Mouse (Mus musculus) mesoderm, embryonic 11.5 days (tissue): ENCODE measurements at regions not wholly inside any gene's neighbourhood (a gene's known extent, or its start where the extent isn't known, plus 50 kb on each side); places are given as distances from the start of the nearest gene placed in this dataset.
A peak's percentile ranks its signal among the peaks of the same experiment; 100 is the strongest.

Experiments used
- DNase-seq: peaks from one replicate; pipeline ENCODE4 v3.0.0-alpha.2; 2012; ENCODE audit warnings: low read depth, low spot score

DNA sequence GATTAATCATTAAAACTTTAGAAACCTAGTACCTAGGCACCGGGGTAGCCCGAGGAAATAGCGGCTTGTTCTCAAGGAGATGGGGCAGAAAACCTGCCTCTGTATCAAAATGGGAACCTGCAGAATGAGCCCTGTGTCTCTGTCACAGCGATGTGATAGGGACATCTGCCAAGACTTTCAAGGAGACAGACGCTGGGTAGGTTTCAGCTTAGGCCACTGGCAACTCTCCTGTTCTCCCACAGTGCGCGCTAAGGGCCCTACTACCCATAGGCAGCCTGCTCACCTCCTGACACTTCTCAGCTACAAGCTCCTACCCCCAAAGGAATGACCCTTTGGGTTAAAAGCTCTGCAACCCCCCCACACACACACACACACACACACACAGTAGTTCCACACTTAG is 396.4 kb downstream of the Sox9 start:
- DNase-seq = no peak

DNA sequence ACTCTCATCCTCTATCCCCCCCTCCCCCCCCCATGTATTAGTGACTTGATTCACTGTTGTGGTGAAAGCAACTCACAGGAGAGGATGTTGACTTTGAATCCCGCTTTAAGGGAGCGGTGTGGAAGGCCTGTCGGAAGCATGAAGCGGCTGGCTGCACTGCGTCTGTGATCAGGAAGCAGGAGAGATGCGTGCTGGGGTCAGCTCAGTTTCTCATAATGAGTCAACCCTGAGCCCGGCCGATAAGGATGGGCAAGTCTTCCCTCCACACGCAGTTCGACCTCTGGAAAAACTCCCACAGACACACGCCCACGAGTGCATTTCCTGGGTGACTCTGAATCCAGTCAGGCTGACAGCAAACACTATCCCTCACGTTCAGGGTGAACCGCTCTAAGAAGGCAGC is 398.0 kb downstream of the Sox9 start:
- DNase-seq = no peak

DNA sequence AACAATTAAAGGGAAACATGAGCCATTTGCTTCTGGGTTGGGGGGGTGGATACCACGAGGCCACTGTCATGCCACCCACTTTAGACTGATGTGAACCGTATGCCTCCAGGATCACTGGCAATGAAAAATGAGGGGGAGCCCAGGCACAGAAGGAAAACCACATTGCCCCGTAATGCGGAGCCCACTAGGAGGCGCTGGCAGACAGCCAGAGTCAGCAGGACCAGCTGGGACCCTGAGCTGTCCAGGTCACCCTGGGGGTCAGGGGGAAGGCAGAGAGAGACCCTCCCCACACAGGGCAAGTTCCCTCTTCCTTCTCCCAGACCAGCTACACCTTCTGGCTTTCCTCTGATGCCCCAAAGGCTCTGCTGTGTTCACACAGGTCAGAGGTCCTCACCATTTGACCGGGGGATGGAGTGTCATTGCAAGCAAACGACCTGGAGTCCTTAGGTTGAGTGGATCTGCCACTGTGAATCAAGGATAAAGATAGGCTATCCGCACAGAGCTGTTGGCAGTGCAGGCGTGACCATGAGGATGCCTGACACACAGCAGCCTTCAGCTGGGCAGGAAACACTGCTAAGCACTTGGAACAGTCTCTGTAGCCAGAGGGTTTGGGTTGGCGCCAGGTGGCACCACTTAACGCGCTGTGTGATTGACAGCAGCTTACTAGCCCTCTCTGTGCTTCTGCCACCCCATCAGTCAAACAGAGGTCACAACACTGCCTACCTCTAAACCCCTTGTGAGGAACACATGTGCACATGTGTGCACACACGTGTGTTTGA is 400.2 kb downstream of the Sox9 start:
- DNase-seq = peak; percentile 27

DNA sequence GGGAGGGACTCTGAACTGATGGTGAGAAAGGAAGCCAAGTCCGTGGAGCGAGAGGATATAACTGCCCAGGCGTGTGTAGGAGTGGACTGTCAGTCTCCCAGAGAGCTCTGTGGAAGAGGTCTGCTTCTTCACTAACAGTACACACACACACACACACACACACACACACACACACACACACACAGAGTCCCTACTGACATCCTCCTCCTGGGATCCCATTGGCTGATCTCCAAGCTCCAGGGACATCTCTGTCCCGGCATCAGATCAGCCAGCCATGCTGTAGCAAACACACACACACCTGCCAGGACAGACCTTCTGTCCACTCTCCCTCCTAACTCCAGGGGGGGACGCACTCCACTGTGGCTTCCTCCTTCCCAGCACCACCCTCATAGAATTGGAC is 401.5 kb downstream of the Sox9 start:
- DNase-seq = no peak

DNA sequence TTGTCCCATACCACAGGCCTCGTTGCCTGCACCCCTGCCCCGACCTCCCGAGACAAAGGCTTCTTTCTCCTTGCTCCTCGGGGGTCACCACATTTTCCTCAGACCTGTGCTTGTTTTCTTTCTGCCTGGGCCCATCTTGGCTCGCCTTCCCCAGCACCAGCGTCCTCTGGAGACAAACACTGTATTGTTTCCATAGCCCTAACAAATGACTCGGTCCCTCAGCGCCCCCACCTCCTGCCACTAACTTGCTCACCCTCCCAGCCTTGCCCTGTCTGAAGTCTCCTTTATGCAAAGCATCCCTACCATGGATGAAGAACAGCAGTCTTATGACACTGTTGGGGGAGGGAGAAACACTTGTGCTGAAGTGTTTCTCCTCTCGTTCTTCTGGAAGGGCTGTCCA is 402.1 kb downstream of the Sox9 start:
- DNase-seq = peak; percentile 71

DNA sequence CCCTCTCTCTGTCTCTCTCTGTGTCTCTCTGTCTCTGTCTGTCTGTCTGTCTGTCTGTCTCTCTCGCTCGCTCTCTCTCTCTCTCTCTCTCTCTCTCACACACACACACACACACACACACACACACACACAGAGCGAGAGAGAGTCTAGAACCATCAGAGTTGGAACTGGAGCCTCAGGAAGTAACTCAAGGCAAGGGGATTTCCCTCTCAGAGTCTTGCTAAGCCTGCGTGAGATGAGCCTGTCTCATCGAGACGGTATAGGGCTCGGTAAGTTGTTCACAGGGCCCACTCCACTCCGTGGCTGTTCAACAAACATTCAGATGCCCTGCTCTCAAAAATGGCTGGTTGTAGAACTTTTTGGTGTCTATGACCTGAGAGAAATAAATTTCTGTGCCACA is 405.4 kb downstream of the Sox9 start:
- no peak for DNase-seq

DNA sequence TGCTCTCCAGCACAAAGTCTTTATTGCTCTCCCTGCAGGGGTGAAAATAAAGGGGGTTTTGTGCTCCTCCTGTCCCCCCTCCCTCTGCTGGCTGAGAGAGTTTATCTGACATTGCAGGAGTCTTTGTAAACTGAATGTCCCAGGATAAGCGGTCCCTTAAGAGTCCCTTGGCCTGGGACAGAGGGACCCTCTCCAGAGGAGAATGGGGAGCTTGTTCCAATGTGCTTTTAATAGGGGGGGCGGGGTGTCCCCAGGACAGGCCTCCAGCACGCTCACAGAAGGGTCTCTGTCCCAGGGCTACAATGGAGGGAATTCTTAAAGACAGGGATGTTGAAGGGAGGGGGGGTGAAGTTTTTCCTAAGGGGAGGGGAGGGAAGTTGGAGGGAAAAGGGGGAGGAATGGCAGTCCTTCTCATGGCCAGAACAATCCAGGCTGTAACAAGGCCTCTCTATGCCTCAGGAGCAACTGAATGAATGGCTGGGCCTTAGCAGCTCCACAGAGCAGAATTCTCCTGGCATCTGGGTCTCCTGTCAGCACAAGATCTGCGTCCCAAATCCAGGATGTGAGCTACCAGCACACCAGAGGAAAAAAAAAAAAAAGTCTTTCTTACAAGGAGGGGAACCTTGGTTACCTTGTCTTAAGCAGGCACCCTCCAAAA is 406.4 kb downstream of the Sox9 start:
- DNase-seq = peak; percentile 80

DNA sequence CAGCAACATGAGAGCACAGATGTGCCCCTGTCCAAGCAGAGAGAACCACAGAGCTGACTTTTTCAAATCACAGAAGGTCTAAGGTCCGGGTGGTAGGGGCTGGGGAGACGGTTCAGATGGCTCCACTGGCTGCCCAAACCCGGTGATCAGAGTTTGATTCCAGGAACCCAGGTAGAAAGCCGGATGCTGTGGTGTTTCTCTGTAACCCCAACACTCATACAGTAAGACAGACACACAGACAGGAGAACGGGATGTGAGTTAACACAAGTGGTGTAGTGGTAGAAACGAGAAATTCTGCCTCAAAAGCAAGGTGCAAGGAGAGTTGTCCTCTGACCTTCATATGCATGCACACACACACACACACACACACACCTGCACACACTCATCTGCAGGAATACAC is 408.0 kb downstream of the Sox9 start:
- no peak for DNase-seq

DNA sequence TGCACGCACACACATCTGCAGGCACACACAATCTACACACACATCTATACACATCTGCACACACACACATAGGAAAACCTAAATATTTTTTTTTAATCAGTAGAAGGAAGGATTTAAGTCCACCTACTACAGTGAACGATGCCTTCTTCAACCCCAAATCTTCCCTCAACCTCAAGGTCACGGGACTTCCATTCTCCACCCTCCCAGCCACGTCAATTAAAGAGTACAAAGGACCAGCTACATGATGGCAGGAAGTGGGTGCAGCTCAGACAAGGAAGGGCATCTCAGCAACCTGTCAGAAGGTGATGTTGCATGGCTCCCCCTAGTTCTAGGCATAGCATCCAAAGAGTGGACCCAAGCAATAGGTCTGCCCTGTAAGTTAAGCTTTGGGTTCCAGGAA is 408.5 kb downstream of the Sox9 start:
- DNase-seq = no peak

DNA sequence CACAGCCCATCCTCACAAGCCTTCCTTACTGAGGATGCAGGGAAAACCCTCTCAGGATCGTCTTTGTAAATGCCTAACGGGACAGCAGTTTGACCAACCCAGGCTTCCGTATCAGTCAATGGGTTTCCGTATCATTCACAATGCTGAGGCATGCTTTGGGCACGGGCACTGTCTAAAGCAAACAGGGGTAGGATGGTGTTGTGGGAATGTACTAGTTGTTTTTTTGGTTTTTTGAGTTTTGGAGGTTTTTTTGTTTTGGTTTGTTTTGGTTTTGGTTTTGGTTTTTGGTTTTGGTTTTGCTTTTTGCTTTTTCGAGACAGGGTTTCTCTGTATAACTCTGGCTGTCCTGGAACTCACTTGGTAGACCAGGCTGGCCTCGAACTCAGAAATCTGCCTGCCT is 409.0 kb downstream of the Sox9 start:
- no peak for DNase-seq

DNA sequence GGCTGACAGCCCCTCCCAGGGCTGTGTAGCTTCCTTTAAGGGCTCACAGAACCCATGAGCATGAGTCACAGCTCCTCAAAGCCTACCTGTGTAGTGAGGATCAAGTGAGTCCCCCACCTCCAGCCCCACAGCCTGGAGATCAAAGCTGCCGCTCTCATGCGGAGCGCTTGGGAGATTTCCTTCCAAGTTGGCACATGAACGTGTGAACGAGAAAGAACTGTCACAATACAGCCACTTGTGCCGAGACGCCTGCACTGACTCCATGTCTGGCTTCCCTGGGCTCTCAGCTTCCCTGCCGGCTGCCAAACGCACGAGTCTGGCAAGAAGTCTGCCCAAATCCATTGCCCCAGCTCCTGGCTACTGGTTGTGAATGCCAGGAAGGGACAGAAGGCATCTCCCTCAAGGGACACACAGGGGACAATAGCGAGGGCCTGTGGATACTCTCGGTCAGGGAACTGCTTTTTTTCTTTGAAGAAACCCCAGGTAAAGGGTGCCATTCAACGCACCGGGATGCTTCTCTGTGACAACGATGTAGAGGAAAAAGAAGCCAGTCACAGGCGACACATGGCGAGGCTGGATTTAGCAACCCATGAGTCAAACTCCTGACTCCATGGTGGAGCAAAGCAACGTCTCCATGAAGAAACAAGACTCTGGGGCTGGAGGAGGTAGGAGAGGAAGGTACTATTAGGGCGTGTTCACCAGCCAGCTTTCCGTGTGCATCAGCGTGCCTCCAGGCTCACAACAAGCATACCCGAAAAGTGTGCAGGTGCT is 410.2 kb downstream of the Sox9 start:
- DNase-seq = no peak

DNA sequence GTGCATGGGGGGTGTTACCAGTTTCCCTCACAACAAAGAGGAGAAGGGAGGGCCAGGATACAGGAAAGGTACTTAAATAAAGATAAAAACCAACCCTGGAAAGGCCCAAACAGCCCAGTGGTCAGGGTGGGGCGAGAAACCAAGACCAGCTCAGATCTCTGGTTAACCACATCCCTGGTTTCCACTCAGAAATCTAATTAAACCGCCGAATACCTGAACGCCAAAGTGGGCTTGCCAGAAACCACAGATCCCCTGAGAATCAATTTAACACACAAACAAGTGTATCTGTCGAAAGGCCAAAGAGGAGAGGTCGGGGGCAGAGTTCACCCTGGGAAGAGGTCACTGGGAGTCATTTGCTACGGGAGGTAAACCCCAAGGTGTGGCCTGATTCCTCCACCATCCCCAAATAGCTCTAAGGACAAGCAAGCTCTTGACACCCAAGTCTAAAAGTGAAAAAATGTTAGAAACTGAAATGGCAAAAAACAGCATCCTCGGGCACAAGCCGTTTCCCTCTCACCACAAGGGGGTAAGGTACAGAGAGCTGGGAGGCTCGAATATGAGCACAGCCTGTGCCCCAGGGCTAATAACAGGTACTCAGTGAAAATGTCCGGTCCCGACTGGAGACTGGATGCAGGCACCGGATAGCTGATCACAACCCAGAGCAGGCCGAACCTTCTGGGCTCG is 412.3 kb downstream of the Sox9 start:
- DNase-seq = no peak
